Mouse (Mus musculus) gastrocnemius, postnatal 4 days (tissue): Measurements from ENCODE around the gene 1700013F07Rik. TPM values are rescaled to one million over a fixed set of nuclear protein-coding genes. Genes with fewer than 3 reads are reported as not detected.
"Not testable (repeated sequence)": the region's sequence is repeated elsewhere in the genome, so short reads cannot be mapped to it uniquely, and the experiment has no call there.

Experiments used
- DNase-seq, 2 experiments: peaks; one replicate each; pipeline ENCODE4 v3.0.0; 2021 to 2022; ENCODE audit warnings: low spot score in 2 of 2, mixed read lengths in 2 of 2
- long read RNA-seq, 2 experiments: library from polyadenylated mRNA; stranded (forward); transcript quantifications; one replicate each; pipeline ENCODE4 v2.0.0; 2021
- total RNA-seq, 2 experiments: library from RNA; stranded (reverse); gene quantifications; 2 replicates each; pipeline ENCODE4 v1.2.3; 2021

The 1700013F07Rik gene
- total RNA-seq, result not detected
- long read RNA-seq, experiment 1, result 0 reads
- long read RNA-seq, experiment 2, result 0 reads

DNA sequence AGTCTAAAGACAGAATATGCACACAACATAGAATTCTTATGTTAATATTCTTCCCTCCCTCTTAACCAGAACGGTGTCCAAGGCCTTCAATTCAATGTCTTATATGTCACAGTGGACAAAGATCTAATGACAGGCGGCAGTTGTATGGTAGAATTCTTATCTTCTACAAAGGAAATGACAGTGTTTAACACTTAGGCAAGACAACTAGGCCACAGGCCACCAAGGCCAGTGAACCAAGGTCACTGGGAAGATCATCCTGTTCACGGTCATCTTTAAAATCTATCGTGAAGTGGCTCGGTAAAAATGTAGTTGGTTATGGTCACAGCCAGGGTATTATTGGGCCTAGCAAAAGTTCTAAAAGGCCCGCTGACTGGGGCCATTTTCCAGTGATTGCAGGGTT is at the start of gene 1700013F07Rik:
Gene 1700013F07Rik, plus strand, starts transcription at position 200 of the 400 bp plus-strand sequence.
- DNase-seq, result no peak

- DNase-seq, result no peak
These were observed 49.2 kb upstream of the 1700013F07Rik start for GRCm38 (mm10) chr3:108484749-108485148.

- DNase-seq, result no peak
These were observed 44.0 kb upstream of the 1700013F07Rik start for GRCm38 (mm10) chr3:108489968-108490367.

DNA sequence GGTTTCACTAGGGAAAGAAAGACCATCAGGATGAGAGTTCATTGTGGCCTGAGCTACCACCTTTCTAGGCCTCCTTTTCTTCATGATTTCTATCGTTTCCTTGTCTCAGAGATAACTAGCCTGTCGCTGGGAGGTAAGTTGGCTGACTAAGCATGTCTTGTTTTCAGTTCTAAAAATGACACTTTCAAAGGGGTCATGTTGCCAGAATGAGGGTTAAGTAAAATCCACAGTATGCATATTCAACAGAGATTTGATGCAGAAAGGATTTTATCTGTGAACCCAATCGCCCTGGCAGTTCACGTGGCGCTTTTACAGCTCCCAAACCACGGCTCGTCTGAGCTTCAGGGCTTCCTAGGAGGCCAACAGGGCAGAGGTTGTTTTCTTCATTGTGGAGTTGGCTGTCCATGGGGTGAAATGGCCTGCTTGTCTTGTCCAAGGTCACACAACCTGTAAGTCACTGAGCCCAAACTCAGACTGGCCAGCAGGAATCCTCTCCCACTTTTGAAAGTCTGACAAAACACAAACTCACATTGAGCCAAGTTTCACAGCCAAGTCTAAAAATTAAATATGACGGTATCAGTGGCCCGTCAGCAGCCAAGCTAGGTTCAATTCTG is 39.0 kb upstream of the 1700013F07Rik start:
- no peak for DNase-seq

- DNase-seq, result no peak
These were observed 38.5 kb upstream of the 1700013F07Rik start for GRCm38 (mm10) chr3:108495486-108495885.

GRCm38 (mm10) chr3:108497602-108498001 is 36.3 kb upstream of the 1700013F07Rik start:
- no peak for DNase-seq

DNA sequence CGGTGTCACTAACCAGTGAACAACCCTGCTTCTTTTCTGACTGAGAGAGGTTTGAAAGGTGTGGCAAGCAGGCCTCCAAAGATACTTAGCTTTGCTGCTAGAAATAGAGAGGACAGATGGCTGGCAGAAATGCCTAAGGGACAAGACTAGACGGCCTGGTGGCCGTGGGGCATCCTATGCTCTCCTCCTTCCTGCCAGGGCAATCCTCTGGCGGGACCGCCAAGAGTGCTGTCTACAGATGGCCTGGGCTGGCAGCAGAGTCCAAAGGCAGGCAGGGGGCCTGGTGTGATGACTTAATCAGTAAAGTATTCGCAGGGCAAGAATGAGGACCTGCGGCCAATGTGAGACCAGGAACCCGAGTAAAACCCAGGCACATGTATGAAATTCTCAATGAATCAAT is 34.1 kb upstream of the 1700013F07Rik start:
- no peak for DNase-seq

DNA sequence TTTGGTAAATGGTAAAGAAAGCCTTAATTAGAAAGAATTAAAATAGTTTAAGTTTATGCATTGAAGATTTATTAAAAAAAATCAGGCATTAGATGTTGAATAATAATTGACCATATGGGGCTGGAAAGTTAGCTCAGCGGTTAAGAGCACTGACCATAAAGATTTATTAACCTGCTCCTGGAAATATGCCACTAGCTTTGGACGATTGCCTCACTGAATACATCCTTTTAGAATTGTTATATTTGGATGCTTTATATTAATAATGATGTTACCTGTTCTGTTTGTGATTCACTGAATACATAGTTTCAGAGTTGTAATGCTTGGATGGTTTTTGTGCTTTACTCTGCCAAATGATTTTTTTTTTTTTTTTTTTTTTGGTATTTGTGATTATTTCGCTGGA is 32.5 kb upstream of the 1700013F07Rik start:
- not testable (repeated sequence) for DNase-seq

- DNase-seq, result no peak
These were observed 30.0 kb upstream of the 1700013F07Rik start for GRCm38 (mm10) chr3:108503908-108504307.

- DNase-seq, result no peak
These were observed 25.0 kb upstream of the 1700013F07Rik start for GRCm38 (mm10) chr3:108508745-108509474.

DNA sequence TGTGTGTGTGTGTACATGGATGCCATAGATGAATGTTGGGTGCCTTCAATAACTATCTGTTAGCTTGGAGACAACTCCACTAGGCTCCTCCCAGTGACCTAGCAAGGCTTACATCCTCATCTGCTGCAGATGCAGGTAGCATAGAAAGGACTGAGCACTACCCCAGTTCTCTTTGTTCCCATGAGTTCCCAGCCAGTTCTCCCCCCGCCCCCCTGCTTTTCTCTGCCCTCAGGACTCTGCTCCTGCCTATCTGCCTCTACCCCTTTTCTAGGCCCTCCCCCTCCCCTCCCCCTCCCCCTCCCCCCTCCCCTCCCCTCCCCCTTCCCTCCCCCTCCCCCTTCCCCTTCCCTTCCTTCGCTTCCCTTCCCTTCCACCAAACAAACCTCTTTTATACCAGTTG is 23.8 kb upstream of the 1700013F07Rik start:
- no peak for DNase-seq

DNA sequence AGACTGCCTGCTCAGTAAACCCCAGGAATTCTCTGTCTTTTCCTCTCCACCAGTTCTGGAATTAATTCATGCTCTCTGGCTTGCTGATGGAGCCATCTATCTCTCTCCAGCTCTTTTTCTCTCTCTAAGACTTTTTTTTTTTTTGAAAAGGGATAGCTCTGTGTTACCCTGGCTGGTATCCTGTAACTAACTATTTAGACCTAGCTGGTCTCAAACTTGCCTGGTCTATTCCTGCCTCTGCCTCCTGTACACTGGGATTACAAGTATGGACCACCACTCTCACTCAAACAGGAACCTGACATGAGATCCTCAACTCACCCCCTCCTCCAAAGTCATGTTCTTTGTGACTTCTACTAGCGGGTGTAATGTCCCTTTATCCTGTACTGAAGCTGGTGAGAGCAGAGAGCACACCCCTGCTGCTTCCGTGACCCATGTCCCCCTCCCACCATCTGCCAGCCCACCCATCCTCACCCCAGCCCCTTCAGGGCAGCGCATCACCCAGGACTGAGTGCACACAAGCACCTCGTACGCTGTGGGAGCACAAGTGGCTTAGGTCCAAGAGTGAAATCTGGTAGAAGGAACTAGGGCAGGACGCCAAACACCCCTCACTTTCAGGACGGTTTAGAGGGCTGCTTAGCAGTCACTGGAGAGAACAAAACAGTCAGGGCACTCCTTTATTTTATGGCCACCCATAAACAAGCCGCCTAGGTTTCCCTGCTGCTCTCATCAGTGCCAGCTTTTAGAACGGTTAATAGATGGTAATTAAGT is 23.1 kb upstream of the 1700013F07Rik start:
- no peak for DNase-seq

GRCm38 (mm10) chr3:108513465-108513864 is 20.5 kb upstream of the 1700013F07Rik start:
- no peak for DNase-seq

- no peak for DNase-seq
These were observed 15.7 kb upstream of the 1700013F07Rik start for GRCm38 (mm10) chr3:108518276-108518675.

DNA sequence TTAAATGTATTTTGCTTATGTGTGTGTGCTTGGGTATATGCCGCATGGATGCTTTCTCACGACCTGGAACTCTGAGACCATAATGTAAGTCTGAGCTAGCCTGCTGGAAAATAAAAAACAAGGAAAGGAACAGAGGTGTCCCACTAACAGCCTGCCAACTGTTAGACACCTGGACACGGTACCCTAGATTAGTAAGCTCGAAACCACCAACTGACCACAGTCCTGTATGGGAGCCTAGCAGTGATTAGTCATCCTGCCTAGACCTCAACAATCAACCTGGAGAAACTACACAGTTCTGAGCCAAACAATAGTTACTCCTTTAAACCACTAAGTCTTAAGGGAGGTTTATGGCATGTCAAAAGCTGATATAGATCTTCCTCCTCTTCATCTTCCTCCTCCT is 10.5 kb upstream of the 1700013F07Rik start:
- DNase-seq, result no peak

DNA sequence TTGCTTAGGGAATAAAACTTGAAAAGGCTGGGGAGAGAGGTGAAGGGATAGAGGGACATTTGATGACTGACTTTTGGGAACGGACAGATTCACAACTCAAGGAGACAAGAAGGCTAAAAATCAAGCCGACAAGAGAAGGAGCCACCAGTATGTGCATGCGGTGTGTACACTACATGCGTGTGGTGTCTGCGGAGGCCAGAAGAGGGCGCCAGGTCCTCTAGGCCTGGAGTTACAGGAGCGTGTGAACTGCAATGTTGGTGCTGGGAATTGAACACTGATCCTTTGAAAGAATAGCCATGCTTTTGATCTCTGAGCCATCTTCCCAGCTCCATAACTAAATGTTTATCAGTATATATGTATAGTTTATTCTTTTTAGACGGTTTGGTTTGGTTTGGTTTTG is 5.5 kb upstream of the 1700013F07Rik start:
- DNase-seq, result no peak

DNA sequence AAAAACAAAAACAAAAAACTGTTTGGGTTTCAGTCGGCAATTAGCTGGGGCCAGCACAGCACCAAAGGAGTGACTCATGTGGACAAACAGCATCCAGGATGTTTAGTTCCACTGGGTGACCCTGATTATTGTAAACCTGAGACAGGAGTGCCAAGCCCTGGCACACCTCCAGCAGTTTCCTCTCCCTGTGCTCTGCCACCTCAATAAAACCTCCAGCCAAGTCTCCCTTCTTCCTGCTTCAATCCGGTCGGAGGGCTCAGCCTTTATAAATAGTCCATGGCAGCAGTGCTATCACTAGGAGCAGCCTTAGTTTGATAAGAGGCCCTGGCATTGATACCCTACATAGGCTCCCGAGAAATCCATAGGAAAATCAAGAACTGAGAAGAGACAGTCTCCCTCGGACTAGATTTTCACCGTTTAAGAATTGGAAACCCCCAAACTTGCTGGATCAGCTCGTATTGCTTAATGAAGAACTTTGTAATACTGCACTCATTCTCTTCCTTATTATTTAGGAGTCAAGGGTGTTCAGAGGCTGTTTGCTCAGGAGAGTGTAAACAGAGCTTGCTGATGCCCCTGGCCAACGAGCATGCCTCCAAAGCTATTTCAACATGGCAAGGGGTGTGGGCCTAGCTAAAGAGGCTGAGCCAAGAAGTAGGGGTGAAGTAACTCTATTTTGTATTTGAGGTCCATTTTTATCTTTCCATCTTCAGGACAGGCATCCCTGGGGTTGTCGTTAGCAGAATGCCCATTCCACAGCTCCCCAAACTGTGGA is 650 bp upstream of the 1700013F07Rik start:
- no peak for DNase-seq

DNA sequence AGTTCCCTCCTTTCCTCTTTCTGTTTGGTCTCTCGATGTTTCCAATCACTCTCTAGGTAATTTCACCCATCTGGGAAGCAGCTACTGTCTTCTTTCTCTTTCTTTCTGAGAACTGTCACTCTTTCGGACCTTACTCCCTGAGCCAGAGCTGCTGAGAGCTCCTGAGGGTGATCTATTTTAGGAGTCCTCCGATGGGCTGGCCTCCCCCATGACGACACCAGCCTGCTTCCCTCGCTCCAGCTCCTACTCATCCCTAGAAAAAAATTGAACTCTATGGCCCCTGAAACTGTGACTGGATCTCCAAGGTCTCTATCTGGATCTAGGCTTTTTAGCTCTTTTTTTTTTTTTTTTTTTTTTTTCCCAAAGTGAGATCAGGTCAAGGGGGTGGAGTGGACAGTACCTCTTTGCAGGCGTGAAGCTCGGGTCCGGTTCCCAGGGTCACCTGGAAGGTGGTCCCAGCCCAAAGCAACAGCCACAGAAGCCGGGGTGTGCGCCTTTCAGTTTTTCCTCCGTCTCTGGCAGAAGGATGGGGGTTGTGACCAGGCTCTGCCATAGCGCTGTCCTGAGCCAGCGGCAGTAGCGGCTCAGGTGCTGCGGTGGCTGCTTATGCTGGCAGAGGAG is 2.1 kb downstream of the 1700013F07Rik start:
- DNase-seq, result no peak

- DNase-seq, result no peak
These were observed 2.7 kb downstream of the 1700013F07Rik start, which contains the start of gene 5330417C22Rik for GRCm38 (mm10) chr3:108536517-108537260. Gene 5330417C22Rik, minus strand, starts transcription at chr3:108536536.

DNA sequence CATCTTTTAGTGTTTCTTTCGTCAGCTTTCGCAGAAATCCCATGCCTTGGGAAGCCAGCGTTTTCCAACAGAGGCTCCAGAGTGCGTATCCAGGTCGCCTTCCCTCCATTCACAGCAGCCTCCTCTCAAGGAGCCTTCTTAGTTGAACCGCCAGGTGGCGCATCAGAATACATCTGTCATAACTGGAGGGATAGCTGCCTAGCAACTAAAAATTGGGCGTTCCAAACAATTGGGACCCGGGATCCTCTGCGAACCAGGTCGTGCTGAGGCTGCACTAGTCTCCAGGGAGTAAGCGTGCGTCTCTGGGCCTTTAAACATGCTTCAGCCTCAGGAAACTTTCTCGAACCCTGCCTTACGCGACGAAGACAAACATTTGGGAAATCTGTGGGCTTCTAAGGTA is 3.4 kb downstream of the 1700013F07Rik start:
- peak; percentile 50 to 79 for DNase-seq
